Mouse (Mus musculus) embryonic facial prominence, embryonic 14.5 days (tissue): ENCODE measurements around the gene Pin1. TPM values are rescaled to one million over a fixed set of nuclear protein-coding genes. Genes with fewer than 3 reads are reported as not detected.
A peak's percentile ranks its signal among the peaks of the same experiment; 100 is the strongest.

Experiments used
- ATAC-seq: fragments of 200-750 bp; cut with Nextera tagmentation; 2 replicates; pipeline ENCODE4 v1.8.0; 2017; ENCODE audit warnings: low read depth, moderate number of reproducible peaks, moderate TSS enrichment
- DNase-seq: peaks from one replicate; pipeline ENCODE4 v3.0.0-alpha.2; 2015; ENCODE audit warnings: low spot score
- H3K27ac ChIP-seq: fragments of 300-500 bp; sonication (generic); replicated peaks from 2 replicates; pipeline ENCODE4 v1.5.1; 2014; ENCODE audit warnings: low read depth, mild to moderate bottlenecking, low read length, moderate library complexity
- H3K27me3 ChIP-seq: fragments of 300-500 bp; sonication (generic); replicated peaks from 2 replicates; pipeline ENCODE4 v1.6.1; 2014; ENCODE audit warnings: low read length; ENCODE audit not compliant: control insufficient read depth, insufficient read depth
- H3K36me3 ChIP-seq: fragments of 300-500 bp; sonication (generic); 2 replicates; pipeline ENCODE4 v1.6.1; 2014; ENCODE audit warnings: low read length, mixed read lengths; ENCODE audit not compliant: control insufficient read depth, insufficient read depth
- H3K4me1 ChIP-seq: fragments of 300-500 bp; sonication (generic); 2 replicates; pipeline ENCODE4 v1.6.1; 2014; ENCODE audit warnings: antibody characterized with exemption, low read length; ENCODE audit not compliant: control insufficient read depth, insufficient read depth
- H3K4me2 ChIP-seq: fragments of 300-500 bp; sonication (generic); 2 replicates; pipeline ENCODE4 v1.6.1; 2014; ENCODE audit warnings: low read depth, mild to moderate bottlenecking, low read length, moderate library complexity, mixed read lengths
- H3K4me3 ChIP-seq: fragments of 300-500 bp; sonication (generic); 2 replicates; pipeline ENCODE4 v1.5.1; 2014; ENCODE audit warnings: low read depth, mild to moderate bottlenecking, low read length
- H3K9ac ChIP-seq: fragments of 300-500 bp; sonication (generic); 2 replicates; pipeline ENCODE4 v1.6.1; 2014; ENCODE audit warnings: low read depth, mild to moderate bottlenecking, low read length, moderate library complexity, mixed read lengths
- H3K9me3 ChIP-seq: fragments of 300-500 bp; sonication (generic); 2 replicates; pipeline ENCODE4 v1.6.1; 2016; ENCODE audit warnings: low read length; ENCODE audit not compliant: control insufficient read depth
- WGBS: fragments of 180-500 bp; shearing (Covaris S2); extraction: QIAGEN DNeasy Blood & Tissue Kit; methylation state at CpG from one replicate; pipeline ENCODE4 v1.1.7; 2014; 5-methylcytosine and 5-hydroxymethylcytosine counted together
- polyA plus RNA-seq: library from polyadenylated mRNA; unstranded; fragments of >200 nt; fragmentation: Nextera tagmentation; extraction: Ambion mirVana; gene quantifications from 2 replicates; pipeline ENCODE4 v1.2.1, GENCODE M21; 2014

Pin1 gene
- polyA plus RNA-seq, 1 experiment from 2014 or later: 46.3 TPM

- Histone ChIP-seq H3K4me1 (no peaks in the 10 kb centered on the region; the same call in none of the 2 replicates), H3K9ac (no peak overlapping the region), H3K9me3 (no peaks in the 10 kb centered on the region), H3K27me3 (no peaks in the 10 kb centered on the region), H3K4me2 (no peak overlapping the region), H3K4me3 (no peak overlapping the region), H3K36me3 (peaks cover 31% of the 10 kb centered on the region), H3K27ac (no peak overlapping the region)
- 83% methylated on average over 3 of the region's 3 CpGs for WGBS
- no peak for DNase-seq
- no peak for ATAC-seq
These were observed 15.6 kb upstream of the Pin1 start for GRCm38 (mm10) chr9:20636256-20636655.

- Histone ChIP-seq H3K27me3 (no peaks in the 10 kb centered on the region), H3K4me3 (no peak overlapping the region), H3K4me2 (no peak overlapping the region), H3K9me3 (no peaks in the 10 kb centered on the region), H3K9ac (no peak overlapping the region), H3K27ac (no peak overlapping the region), H3K4me1 (no peaks in the 10 kb centered on the region; the same call in none of the 2 replicates), H3K36me3 (peaks cover 31% of the 10 kb centered on the region)
- ATAC-seq: no peak
- DNase-seq: no peak
- WGBS: 85% methylated on average over 2 of the region's 2 CpGs
These were observed 15.1 kb upstream of the Pin1 start for GRCm38 (mm10) chr9:20636790-20637189.

GRCm38 (mm10) chr9:20638552-20638951 lies 13.3 kb upstream of the Pin1 start:
- WGBS: 95% methylated on average over 15 of the region's 19 CpGs
- ATAC-seq (no peak), DNase-seq (no peak)
- H3K27ac ChIP-seq: no peak overlapping the region
- H3K4me2 ChIP-seq: no peak overlapping the region
- H3K9ac ChIP-seq: no peak overlapping the region
- H3K9me3 ChIP-seq: no peaks in the 10 kb centered on the region
- H3K4me1 ChIP-seq: no peaks in the 10 kb centered on the region; the same call in none of the 2 replicates
- H3K36me3 ChIP-seq: peaks cover 31% of the 10 kb centered on the region
- no peaks in the 10 kb centered on the region for H3K27me3 ChIP-seq
- no peak overlapping the region for H3K4me3 ChIP-seq

GRCm38 (mm10) chr9:20639486-20639885 lies 12.4 kb upstream of the Pin1 start:
- Histone ChIP-seq H3K9me3 (no peaks in the 10 kb centered on the region), H3K4me3 (no peak overlapping the region), H3K4me2 (no peak overlapping the region), H3K9ac (no peak overlapping the region), H3K27me3 (no peaks in the 10 kb centered on the region), H3K36me3 (peaks cover 31% of the 10 kb centered on the region), H3K4me1 (no peaks in the 10 kb centered on the region; the same call in none of the 2 replicates), H3K27ac (no peak overlapping the region)
- ATAC-seq (no peak), DNase-seq (no peak)
- 91% methylated on average over 4 of the region's 4 CpGs for WGBS

GRCm38 (mm10) chr9:20641501-20641900 lies 10.4 kb upstream of the Pin1 start:
- Histone ChIP-seq H3K4me3 (peak overlapping the region; percentile 74), H3K9ac (peak overlapping the region; percentile 86), H3K4me2 (peak overlapping the region; percentile 81), H3K27ac (peak overlapping the region; percentile 72; the same call in 1 of the 2 replicates), H3K9me3 (no peaks in the 10 kb centered on the region), H3K4me1 (no peaks in the 10 kb centered on the region; the same call in none of the 2 replicates), H3K27me3 (no peaks in the 10 kb centered on the region), H3K36me3 (peaks cover 36% of the 10 kb centered on the region)
- 12% methylated on average over 6 of the region's 6 CpGs for WGBS
- no peak for DNase-seq
- ATAC-seq: no peak

GRCm38 (mm10) chr9:20642101-20642895 lies 9.6 kb upstream of the Pin1 start, which contains the start of gene Ubl5:
Ubl5 (plus strand) TSS chr9:20642878.
- Histone ChIP-seq H3K9ac (peak within 1 kb of the TSS; percentile 86), H3K9me3 (no peaks in the 10 kb centered on the region), H3K27ac (peak within 1 kb of the TSS; percentile 94), H3K4me3 (peak within 1 kb of the TSS; percentile 74), H3K4me2 (peak within 1 kb of the TSS; percentile 81), H3K36me3 (peaks cover 35% of the 10 kb centered on the region), H3K4me1 (no peaks in the 10 kb centered on the region; the same call in none of the 2 replicates), H3K27me3 (no peaks in the 10 kb centered on the region)
- DNase-seq (peak; percentile 100), ATAC-seq (peak; percentile 94)
- under 1% methylated on average over 49 of the region's 51 CpGs for WGBS

- WGBS: under 1% methylated on average over 30 of the region's 30 CpGs
- Histone ChIP-seq H3K4me1 (no peaks in the 10 kb centered on the region; the same call in none of the 2 replicates), H3K27ac (peak overlapping the region; percentile 94), H3K27me3 (no peaks in the 10 kb centered on the region), H3K9ac (peak overlapping the region; percentile 86), H3K4me2 (peak overlapping the region; percentile 81), H3K9me3 (no peaks in the 10 kb centered on the region), H3K4me3 (peak overlapping the region; percentile 74), H3K36me3 (peaks cover 36% of the 10 kb centered on the region)
- DNase-seq (peak; percentile 98), ATAC-seq (peak; percentile 89)
These were observed 8.9 kb upstream of the Pin1 start for GRCm38 (mm10) chr9:20642896-20643466.

- Histone ChIP-seq H3K4me1 (no peaks in the 10 kb centered on the region; the same call in none of the 2 replicates), H3K4me2 (peak overlapping the region; percentile 81), H3K27ac (peak overlapping the region; percentile 94), H3K36me3 (peaks cover 35% of the 10 kb centered on the region), H3K4me3 (peak overlapping the region; percentile 74), H3K9ac (peak overlapping the region; percentile 86), H3K27me3 (no peaks in the 10 kb centered on the region), H3K9me3 (no peaks in the 10 kb centered on the region)
- ATAC-seq: no peak
- WGBS: 9% methylated on average over 13 of the region's 13 CpGs
- no peak for DNase-seq
These were observed 8.1 kb upstream of the Pin1 start for GRCm38 (mm10) chr9:20643781-20644180.
